Mouse (Mus musculus) cerebellum, postnatal 4 days (tissue): ENCODE measurements around the gene Clmp.

Experiments used
- DNase-seq, 2 experiments: peaks; one replicate each; pipeline ENCODE4 v3.0.0; 2022; ENCODE audit warnings: low spot score in 2 of 2, mixed read lengths in 1 of 2

The Clmp gene

GRCm38 (mm10) chr9:40685801-40686420 is at the start of gene Clmp:
TSS of gene Clmp (plus strand) at chr9:40685962.
- DNase-seq = peak in 1 of 2 experiments; percentile 45

- DNase-seq = peak; percentile 50 to 80
These were observed 49.7 kb upstream of the Clmp start for GRCm38 (mm10) chr9:40636054-40636453.

DNA sequence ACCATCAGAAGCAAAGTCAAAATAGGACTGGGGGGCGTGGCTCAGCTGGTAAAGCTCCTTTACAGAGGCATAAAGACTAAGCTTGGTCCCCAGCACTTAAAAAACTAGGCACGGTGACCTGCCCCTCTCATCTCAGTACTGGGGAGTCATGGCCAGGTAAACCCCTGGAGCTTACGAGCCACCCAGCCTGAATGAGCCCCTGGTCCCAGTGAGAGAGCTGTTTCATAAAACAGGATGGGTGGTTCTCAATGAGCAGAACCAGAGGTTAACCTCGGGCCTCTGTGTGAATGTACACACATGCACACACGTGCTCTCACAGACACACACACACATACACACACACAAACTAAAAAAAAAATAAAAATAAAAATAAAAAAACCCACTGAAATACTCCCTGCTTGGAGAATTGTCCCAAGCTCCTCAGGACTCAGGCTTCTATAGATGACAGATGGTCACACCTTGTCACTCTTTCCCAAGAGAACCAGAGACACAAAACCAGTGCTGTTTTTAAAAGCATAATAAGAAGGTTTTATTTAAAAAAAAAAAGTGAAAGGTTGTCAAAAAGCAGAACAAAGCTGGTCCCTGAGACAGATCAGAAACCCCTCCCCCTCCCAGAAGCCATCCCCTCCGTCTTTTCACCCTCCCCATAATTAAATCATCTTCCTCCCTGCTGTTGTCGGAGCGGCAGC is 47.9 kb upstream of the Clmp start:
- DNase-seq = no peak

DNA sequence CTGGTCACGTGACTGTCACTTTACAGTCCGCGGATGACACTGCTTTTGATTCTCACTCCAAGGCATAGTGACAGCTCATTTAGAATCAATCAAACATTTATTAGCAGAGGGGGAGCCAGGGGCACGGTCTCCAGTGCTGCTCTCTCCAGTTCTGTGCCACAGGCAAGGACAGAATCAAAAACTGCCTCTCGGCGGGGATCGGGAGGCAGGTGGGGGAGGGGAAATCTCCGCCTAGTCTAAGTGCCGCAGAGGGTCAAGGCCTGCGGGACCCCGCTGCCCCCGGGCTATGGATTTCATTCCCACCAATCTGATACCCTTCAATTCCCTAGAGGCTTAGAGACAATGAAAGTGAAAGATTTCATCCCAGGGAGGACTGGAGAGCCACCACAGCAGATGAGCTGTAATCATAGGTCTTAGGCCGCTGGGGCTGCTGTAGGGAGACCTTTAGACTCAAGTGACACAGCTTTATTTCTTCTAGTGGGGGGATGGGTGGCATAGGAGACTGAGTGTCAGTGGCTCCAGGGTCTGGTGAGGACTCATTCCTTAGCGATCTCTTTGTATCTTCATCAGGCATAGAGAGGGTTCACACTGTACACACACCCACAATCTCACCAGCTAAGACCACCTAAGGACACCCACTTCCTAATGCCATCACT is 47.2 kb upstream of the Clmp start:
- DNase-seq = peak in 1 of 2 experiments; percentile 60

GRCm38 (mm10) chr9:40639536-40640187 is 46.1 kb upstream of the Clmp start:
- DNase-seq = no peak

DNA sequence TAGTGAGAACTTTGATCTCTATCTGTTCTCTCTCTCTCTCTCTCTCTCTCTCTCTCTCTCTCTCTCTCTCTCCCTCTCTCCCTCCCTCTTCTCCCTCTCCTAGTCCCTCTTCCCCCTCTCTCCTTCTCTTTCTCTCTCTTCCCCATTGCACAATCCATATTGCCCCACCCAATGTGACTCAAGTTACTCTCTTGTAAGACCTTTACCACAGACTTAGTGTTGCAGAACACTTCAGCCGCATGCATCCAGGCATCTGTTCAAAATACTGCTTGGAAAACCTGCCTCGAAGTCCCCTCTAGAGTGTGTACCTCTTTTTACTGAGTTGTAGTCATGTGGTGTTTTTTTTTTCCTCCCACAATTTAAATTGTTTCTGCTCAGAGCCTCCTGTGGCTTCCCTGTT is 44.4 kb upstream of the Clmp start:
- no peak for DNase-seq

- DNase-seq = no peak
These were observed 43.1 kb upstream of the Clmp start for GRCm38 (mm10) chr9:40642470-40643220.

DNA sequence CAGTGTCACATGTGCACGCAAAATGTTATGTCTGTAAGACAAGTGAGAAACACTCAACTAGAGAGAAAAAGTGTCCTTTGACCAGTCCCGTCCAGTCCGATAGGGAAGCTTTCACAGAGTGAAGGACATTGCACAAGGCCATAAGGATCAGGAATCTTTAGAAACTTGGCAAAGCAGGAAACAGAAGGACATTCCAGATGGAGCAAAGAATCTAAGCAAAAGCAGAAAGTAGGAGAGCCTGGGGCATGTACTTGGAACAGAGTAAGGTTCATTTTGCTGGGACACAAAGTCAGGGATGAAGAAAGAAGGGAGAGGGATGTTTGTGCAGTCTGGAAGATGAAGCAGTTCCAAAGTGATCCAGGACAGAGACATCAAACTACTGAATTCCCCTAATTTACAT is 36.3 kb upstream of the Clmp start:
- no peak for DNase-seq

DNA sequence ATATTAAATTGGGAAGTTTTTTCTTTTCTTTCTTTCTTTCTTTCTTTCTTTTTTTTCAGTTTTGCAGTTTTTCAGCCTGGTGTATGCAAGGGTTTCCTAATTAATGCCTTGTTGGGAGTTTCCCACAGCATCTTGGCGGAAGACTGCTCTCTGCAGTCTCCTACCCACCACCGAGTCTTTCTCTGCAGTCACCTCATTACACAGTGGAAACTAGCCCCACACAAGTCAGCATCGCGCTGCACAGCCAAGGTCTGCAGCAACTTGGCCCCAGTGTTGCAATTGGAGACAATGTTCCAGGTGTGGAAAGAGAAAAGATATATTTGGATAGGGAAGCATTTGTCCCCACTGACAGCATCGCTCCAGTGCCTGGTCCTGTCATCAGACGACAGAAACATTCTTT is 35.8 kb upstream of the Clmp start:
- DNase-seq = no peak

- DNase-seq = no peak
These were observed 34.4 kb upstream of the Clmp start for GRCm38 (mm10) chr9:40651239-40651859.

- DNase-seq = no peak
These were observed 33.0 kb upstream of the Clmp start for GRCm38 (mm10) chr9:40652757-40653156.

DNA sequence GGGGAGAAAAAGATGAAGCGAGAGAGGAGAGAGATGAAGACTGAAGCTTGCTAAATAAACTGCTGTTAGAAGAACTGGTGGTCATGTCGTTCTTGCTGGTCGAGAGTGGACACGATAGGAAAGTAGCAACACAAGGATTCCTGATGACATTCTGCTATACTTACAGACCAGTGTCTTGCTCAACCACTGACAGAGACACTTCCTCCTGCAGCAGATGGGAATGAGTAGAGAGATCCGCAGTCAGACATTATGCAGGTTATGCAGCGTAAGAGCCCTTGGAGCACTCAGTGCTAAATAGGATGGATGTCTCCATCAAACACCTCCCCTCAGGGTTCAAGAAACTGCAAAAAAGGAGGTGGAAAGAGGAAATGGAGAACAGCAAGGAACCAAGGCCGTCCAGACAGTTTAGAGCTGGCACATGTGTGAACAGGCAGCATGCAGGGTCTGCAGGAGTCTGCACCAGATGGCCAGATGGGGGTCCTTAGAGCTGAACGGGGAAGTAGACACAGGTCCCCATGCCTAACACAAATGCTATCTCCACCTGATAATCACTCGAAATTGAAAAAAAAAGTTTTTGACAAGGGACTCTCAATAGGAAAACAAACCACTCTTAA is 19.5 kb upstream of the Clmp start:
- no peak for DNase-seq

- DNase-seq = no peak
These were observed 15.4 kb upstream of the Clmp start, which contains the start of gene Gm21915 for GRCm38 (mm10) chr9:40670313-40670712. TSS of gene Gm21915 (plus strand) at chr9:40670613.

DNA sequence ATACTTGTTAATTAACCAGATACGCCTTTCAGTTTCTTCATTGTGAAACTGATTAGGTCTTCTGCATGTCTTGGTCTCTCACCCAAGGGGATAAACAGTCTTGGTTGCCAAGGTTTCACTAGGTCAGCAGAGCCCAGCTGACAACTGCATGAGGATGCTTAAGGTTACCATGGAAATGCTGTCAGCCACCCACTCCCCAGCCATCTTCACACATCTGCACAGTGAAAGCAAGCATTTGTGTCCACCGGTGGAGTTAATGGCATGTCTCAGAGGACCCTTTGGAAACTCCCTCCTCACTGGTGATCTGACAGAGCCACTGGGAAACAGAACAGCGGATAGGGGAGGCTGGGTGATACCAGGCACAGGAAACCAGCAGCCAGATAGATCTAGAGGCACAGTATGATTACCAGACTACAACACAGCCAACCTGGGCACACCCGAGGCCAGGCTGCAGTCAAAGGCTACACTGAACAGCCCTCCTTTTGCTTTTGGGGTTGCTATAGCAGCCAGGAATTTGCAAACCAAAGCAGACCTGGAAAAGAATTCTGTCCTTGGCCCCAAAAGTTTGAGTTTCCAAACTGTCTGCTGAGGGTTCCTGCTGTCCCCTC is 14.3 kb upstream of the Clmp start:
- DNase-seq = no peak

- no peak for DNase-seq
These were observed 10.4 kb upstream of the Clmp start for GRCm38 (mm10) chr9:40675203-40675958.

DNA sequence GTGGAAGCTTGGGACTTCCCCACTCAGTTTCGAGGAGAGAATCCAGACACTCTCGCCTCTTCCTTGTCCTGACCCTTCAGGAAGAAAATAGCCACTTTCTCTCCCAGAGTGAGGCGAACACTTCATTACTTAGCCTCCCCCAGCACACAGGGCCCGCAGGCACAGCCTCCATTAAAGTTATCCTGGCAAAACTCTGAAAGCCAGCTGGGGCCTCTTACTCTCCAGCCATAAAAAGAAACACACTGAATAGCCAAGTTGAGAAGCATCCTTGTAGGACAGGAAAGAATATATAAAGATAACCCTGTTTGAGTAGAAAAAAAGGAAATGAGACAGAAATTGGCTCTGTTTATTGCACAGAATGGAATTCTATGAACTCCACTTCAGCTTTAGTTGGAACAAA is 7.1 kb upstream of the Clmp start:
- no peak for DNase-seq

- DNase-seq = peak in 1 of 2 experiments; percentile 44
These were observed 698 bp downstream of the Clmp start for GRCm38 (mm10) chr9:40686421-40686899.

DNA sequence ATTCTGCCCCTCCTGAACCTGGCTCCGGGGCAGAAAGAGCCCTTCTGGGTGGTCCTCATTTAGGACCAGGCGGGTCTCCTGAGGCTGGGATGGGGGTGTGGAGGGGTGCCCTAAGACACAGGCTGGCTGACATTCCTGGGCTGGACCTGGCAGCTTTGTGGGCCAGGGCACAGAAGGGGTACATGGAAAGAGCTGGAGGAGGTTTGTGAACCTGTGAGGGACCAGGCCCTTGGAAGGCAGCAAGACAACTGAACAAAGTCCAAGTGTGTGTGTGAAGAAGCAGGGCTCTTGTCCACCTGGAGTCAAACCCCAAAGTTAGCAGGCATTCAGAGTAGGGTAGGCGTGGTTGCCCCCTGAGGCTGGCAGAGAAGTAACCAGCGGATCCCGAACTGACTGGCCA is 1.3 kb downstream of the Clmp start:
- DNase-seq = no peak

DNA sequence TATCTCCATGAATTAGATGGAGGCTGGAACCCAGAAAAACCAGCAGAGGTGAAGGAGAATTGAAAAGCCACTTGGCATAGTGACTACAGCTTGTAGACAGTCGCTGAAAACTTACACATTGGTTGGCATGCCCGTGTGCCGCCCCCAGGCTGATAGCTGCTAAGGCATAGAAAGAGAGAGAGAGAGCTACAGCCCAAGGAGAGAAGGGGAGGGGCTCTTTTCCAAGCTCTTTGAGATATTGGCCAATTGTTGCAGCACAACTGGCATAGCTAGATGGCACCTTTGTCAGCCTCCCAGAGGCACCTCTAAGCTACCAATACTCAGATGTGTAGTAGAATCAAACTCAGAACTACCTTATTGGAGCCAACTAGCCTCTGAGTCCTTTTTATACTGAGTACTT is 1.8 kb downstream of the Clmp start:
- DNase-seq = no peak

GRCm38 (mm10) chr9:40690511-40690910 is 4.7 kb downstream of the Clmp start:
- DNase-seq = no peak
